Mouse (Mus musculus) liver, embryonic 16.5 days (tissue): ENCODE measurements around the gene Pbx1. TPM values are rescaled to one million over a fixed set of nuclear protein-coding genes. Genes with fewer than 3 reads are reported as not detected.

Experiments used
- ATAC-seq: fragments of 200-750 bp; cut with Nextera tagmentation; 2 replicates; pipeline ENCODE4 v1.8.0; 2017; ENCODE audit warnings: low read depth, mild to moderate bottlenecking, moderate number of reproducible peaks, moderate library complexity
- H3K27ac ChIP-seq: fragments of 300-500 bp; sonication (generic); 2 replicates; pipeline ENCODE4 v1.5.1; 2014; ENCODE audit warnings: mild to moderate bottlenecking, low read length
- H3K27me3 ChIP-seq: fragments of 300-500 bp; sonication (generic); 2 replicates; pipeline ENCODE4 v1.6.1; 2014; ENCODE audit warnings: low read depth, low read length, mixed read lengths; ENCODE audit not compliant: control insufficient read depth, insufficient read depth
- H3K36me3 ChIP-seq: fragments of 300-500 bp; sonication (generic); 2 replicates; pipeline ENCODE4 v1.6.1; 2014; ENCODE audit warnings: mild to moderate bottlenecking; ENCODE audit not compliant: control insufficient read depth, insufficient read depth
- H3K4me1 ChIP-seq: fragments of 300-500 bp; sonication (generic); 2 replicates; pipeline ENCODE4 v1.6.1; 2014; ENCODE audit warnings: low read depth, low read length, mixed read lengths; ENCODE audit not compliant: control insufficient read depth
- H3K4me2 ChIP-seq: fragments of 300-500 bp; sonication (generic); 2 replicates; pipeline ENCODE4 v1.6.1; 2014; ENCODE audit warnings: low read depth, low read length, mixed read lengths
- H3K4me3 ChIP-seq: fragments of 300-500 bp; sonication (generic); 2 replicates; pipeline ENCODE4 v1.5.1; 2014; ENCODE audit warnings: low read depth, mild to moderate bottlenecking, low read length
- H3K9ac ChIP-seq: fragments of 300-500 bp; sonication (generic); 2 replicates; pipeline ENCODE4 v1.6.1; 2014; ENCODE audit warnings: low read depth, low read length
- H3K9me3 ChIP-seq: fragments of 300-500 bp; sonication (generic); replicated peaks from 2 replicates; pipeline ENCODE4 v1.6.1; 2016; ENCODE audit warnings: low read length; ENCODE audit not compliant: control insufficient read depth
- WGBS: fragments of 180-500 bp; shearing (Covaris S2); extraction: QIAGEN DNeasy Blood & Tissue Kit; methylation state at CpG from one replicate; pipeline ENCODE4 v1.1.7; 2014; ENCODE audit not compliant: insufficient replicate concordance; 5-methylcytosine and 5-hydroxymethylcytosine counted together
- polyA plus RNA-seq: library from polyadenylated mRNA; unstranded; fragments of >200 nt; fragmentation: Nextera tagmentation; extraction: Ambion mirVana; gene quantifications from 2 replicates; pipeline ENCODE4 v1.2.1, GENCODE M21; 2015

Pbx1 gene
- polyA plus RNA-seq, 1 experiment from 2014 or later = 2.1 TPM

DNA sequence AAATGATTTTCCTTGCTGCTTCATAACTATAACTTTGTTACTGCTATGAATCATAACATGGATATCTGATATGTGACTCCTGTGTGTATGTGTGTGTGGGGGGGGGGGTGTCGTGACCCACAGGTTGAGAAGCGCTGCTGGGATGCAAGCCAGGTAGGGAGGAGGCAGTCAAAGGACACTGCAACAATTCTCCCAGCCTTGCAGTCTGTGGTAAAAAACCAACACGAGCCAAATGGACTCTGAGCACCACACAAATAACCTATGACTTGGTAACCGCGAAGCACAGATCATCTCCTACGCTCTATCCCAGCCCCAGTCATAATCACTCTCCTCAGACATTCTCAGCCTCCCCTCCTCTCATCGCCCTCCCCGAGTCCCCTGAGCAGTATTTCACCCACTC is 87.2 kb downstream of the Pbx1 start:
- no peak overlapping the region for H3K4me3 ChIP-seq
- H3K4me1 ChIP-seq = peaks cover 2% of the 10 kb centered on the region; the same call in 1 of the 2 replicates
- no peaks in the 10 kb centered on the region for H3K27me3 ChIP-seq
- WGBS = 63% methylated on average over 8 of the region's 8 CpGs
- H3K4me2 ChIP-seq = no peak overlapping the region
- H3K9ac ChIP-seq = no peak overlapping the region
- H3K9me3 ChIP-seq = no peaks in the 10 kb centered on the region
- H3K27ac ChIP-seq = no peak overlapping the region
- peak; percentile 67 for ATAC-seq
- H3K36me3 ChIP-seq = no peaks in the 10 kb centered on the region

DNA sequence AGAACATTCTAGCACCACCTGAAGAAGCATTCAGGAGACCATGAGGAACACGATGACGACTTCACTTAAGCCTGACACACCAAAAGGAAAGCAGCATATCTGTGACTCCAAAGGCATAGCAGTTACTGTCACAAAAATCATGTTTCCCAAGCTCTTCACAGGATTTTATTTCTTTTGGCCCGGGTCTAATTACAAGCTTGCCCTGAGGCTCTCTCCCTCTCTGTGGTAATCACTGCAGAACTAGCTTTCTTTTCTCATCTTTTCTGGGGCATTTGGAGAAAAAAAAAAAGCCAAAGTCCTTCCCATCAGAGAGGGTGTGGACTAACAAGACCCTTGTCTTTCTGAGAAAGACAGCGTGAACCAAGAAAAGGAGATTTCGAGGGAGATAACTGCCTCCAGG is 87.8 kb downstream of the Pbx1 start:
- Histone ChIP-seq H3K4me1 (peaks cover 2% of the 10 kb centered on the region; the same call in 1 of the 2 replicates), H3K36me3 (no peaks in the 10 kb centered on the region), H3K4me2 (no peak overlapping the region), H3K27me3 (no peaks in the 10 kb centered on the region), H3K9me3 (no peaks in the 10 kb centered on the region), H3K4me3 (no peak overlapping the region), H3K27ac (no peak overlapping the region), H3K9ac (no peak overlapping the region)
- no peak for ATAC-seq
- 71% methylated on average over 5 of the region's 5 CpGs for WGBS

DNA sequence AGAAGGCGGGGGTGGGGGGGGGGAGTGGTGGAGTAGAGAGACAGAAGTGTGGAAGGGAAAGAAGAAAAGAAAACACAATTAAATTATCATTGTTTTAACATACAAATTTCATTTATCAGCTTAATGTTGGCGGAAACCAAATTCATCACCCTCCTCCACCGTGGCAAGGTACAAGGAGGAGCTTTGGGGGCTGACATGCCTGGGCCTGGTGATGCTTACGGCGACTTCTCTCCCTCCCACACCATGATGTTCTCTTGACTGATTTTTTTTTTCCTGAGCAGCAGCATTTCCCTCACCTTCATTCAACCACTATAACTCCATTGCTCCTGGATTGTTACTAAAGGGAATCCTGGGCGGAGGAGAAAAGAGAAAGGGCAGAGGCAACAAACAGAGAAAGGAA is 89.8 kb downstream of the Pbx1 start:
- no peak overlapping the region for H3K9ac ChIP-seq
- H3K9me3 ChIP-seq = no peaks in the 10 kb centered on the region
- peaks cover 2% of the 10 kb centered on the region; the same call in 1 of the 2 replicates for H3K4me1 ChIP-seq
- no peaks in the 10 kb centered on the region for H3K27me3 ChIP-seq
- H3K36me3 ChIP-seq = no peaks in the 10 kb centered on the region
- no peak overlapping the region for H3K4me2 ChIP-seq
- no peak for ATAC-seq
- H3K4me3 ChIP-seq = no peak overlapping the region
- WGBS = 67% methylated on average over 6 of the region's 6 CpGs
- H3K27ac ChIP-seq = no peak overlapping the region

DNA sequence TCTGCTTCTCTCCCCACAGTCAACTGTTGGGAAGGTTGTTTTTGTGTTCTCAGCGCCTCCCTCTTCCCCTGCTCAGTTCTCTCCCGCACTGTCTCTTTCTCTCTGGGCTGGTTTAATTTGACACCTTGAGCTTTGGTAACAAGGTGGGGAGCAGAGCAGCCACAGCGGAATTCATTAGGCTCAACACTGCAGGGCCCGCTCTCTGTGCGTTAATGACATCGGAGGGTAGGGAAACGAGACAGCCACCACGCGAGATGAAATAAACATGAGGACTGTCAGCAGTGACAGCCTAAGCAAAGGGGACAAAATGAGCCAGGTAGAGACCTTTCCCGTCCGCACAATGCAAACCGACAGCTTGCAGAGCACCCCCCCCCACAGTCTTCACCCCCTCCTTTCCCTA is 90.2 kb downstream of the Pbx1 start:
- H3K27me3 ChIP-seq = no peaks in the 10 kb centered on the region
- 74% methylated on average over 12 of the region's 12 CpGs for WGBS
- no peak for ATAC-seq
- no peak overlapping the region for H3K4me3 ChIP-seq
- no peak overlapping the region for H3K27ac ChIP-seq
- H3K36me3 ChIP-seq = no peaks in the 10 kb centered on the region
- no peaks in the 10 kb centered on the region for H3K9me3 ChIP-seq
- no peak overlapping the region for H3K4me2 ChIP-seq
- H3K4me1 ChIP-seq = peaks cover 2% of the 10 kb centered on the region; the same call in 1 of the 2 replicates
- no peak overlapping the region for H3K9ac ChIP-seq

DNA sequence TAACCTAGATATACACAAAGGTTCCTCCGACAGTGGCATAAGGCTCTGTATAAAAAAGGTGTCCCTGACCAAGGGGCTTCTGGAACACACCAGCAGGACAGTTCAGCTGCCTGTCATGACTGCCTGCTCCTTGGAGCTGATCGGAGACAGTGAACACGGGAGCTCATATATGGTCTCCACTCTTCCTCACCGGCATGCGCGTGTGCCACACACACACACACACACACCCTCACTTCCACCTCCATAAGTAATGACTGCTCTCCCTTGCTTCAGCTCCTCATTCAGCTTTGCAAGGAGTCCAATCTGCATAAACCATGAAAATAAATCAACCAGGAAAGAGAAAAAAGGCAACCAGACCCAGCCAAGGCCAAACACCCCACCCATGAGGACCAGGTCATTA is 90.7 kb downstream of the Pbx1 start:
- WGBS = 84% methylated on average over 6 of the region's 6 CpGs
- H3K4me3 ChIP-seq = no peak overlapping the region
- H3K9me3 ChIP-seq = no peaks in the 10 kb centered on the region
- H3K4me1 ChIP-seq = peaks cover 2% of the 10 kb centered on the region; the same call in 1 of the 2 replicates
- no peaks in the 10 kb centered on the region for H3K27me3 ChIP-seq
- H3K4me2 ChIP-seq = no peak overlapping the region
- no peaks in the 10 kb centered on the region for H3K36me3 ChIP-seq
- no peak overlapping the region for H3K27ac ChIP-seq
- no peak for ATAC-seq
- no peak overlapping the region for H3K9ac ChIP-seq

DNA sequence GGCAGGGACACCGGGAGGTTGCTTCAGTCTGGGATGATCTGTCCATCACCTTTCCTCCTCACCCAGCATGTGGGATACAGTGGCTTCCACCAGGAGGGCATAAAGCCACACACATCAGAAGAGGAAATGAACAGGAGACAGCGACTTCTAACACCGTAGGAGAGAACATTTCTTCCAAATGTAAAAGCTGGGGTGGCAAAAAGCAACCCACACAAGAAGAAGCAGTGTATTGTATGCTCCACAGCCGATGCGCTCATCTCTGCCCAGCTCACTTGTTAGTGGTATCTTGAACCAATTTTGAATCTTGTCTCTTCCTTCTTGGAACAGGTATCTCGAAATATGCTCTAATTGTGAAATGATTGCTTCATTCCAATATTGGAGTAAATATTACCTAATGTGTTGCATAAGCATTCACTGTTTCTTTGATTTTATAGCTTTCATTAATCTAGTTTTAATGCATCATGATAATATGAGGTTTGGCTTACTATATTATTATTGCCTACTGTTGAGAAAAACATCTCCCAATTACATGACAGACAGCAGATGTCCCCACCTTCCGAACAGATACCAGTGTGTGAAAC is 95.7 kb downstream of the Pbx1 start:
- ATAC-seq = no peak
- no peaks in the 10 kb centered on the region for H3K4me1 ChIP-seq
- H3K36me3 ChIP-seq = no peaks in the 10 kb centered on the region
- WGBS = 71% methylated on average over 7 of the region's 7 CpGs
- H3K9ac ChIP-seq = no peak overlapping the region
- H3K27me3 ChIP-seq = no peaks in the 10 kb centered on the region
- H3K4me3 ChIP-seq = no peak overlapping the region
- no peaks in the 10 kb centered on the region for H3K9me3 ChIP-seq
- H3K27ac ChIP-seq = no peak overlapping the region
- H3K4me2 ChIP-seq = no peak overlapping the region

DNA sequence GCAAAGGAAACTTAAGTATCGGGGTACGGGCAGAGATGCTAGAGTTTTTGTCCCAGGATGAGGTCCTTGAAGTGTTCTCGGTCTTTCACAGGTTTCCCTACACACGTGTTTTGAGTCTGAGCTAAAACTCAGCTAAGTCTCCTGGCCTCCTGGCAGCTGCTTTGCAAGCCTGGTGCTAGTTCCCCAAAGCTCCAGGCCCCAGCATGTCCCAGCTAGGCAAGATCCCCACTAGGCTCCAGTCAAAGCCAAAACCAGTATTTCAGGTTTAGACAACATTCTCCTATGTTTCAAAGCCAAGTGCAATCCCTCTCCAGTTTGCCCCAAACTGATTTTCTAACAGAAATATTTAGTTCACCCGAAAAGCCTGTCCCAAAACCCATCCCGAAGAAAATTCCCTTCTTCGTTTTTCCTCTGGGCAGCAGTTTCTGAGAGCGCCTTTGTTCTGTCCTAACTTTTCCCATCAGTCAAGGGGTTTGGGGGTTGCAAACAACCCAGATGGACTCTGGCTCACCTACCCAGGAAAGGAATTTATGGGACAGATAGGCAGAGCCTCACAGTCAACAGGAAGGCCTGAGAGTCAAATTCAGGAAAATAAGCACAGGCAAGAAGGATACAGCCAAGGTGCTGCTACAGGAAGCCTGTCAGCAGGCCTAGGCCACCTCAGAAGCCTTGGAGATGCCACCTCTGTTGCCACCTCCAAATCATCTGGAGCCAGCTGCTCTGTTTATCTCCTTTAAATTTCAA is 97.1 kb downstream of the Pbx1 start:
- ATAC-seq = no peak
- Histone ChIP-seq H3K4me2 (no peak overlapping the region), H3K27ac (no peak overlapping the region), H3K4me3 (no peak overlapping the region), H3K4me1 (no peaks in the 10 kb centered on the region), H3K27me3 (no peaks in the 10 kb centered on the region), H3K36me3 (no peaks in the 10 kb centered on the region), H3K9me3 (no peaks in the 10 kb centered on the region), H3K9ac (no peak overlapping the region)
- WGBS = 67% methylated on average over 8 of the region's 8 CpGs

DNA sequence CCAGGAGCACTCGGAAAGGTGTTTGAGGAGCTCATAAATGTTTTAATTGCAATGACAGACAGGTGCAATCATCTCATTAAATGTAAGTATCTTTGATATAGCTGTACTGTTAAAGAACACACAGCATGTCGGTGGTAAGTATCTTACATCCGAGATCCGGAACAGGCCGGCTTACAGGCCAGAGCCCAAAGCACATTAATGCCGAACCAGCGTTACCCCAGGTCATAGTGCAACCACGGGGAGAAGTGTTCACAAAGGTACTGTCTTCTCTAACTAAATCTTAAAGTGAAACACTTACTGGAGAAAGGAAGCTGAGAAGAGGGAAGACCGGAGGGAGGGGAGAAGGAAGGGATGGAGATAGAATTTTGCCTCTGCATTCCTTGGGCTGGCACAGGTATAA is 100.0 kb downstream of the Pbx1 start:
- H3K27me3 ChIP-seq = no peaks in the 10 kb centered on the region
- H3K36me3 ChIP-seq = no peaks in the 10 kb centered on the region
- 79% methylated on average over 9 of the region's 9 CpGs for WGBS
- ATAC-seq = no peak
- no peak overlapping the region for H3K4me3 ChIP-seq
- no peak overlapping the region for H3K27ac ChIP-seq
- no peak overlapping the region for H3K4me2 ChIP-seq
- no peak overlapping the region for H3K9ac ChIP-seq
- no peaks in the 10 kb centered on the region for H3K4me1 ChIP-seq
- H3K9me3 ChIP-seq = no peaks in the 10 kb centered on the region

DNA sequence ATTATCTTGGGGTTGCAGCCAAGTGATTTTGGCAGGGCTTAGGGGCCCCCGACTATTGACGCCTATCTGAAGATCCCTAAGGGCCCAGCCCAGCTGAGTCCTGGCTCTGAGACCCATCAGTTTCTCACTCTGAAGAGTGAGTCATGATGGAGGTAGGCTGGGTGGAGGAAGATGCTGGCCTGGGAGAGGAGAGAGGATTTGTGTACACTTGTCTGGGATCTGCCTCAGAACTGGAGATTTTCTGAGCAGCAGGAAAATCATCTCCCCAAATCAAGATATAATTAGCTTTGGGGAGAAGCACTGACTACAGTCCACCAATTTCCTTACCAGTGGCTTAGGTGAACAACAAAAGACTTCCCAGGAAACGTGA is 103.8 kb downstream of the Pbx1 start:
- WGBS = 38% methylated on average over 3 of the region's 3 CpGs
- Histone ChIP-seq H3K4me1 (peaks cover 5% of the 10 kb centered on the region), H3K27ac (no peak overlapping the region), H3K4me3 (no peak overlapping the region), H3K4me2 (no peak overlapping the region), H3K9me3 (no peaks in the 10 kb centered on the region), H3K36me3 (no peaks in the 10 kb centered on the region), H3K9ac (no peak overlapping the region), H3K27me3 (no peaks in the 10 kb centered on the region)
- ATAC-seq = no peak
